Mouse (Mus musculus) adipocyte (in vitro differentiated cells): ENCODE results near the gene Ppip5k2.
"Not testable (repeated sequence)": the region's sequence is repeated elsewhere in the genome, so short reads cannot be mapped to it uniquely, and the experiment has no call there.

Experiments
- DNase-seq: peaks from one replicate; pipeline ENCODE4 v3.0.0-alpha.2; 2016; ENCODE audit warnings: low spot score

Ppip5k2 gene

GRCm38 (mm10) chr1:97769904-97770753 is at the start of gene Ppip5k2, which contains the start of gene Gin1:
Ppip5k2 (minus strand) TSS chr1:97770411.
Gin1 (plus strand) TSS chr1:97770172.
- DNase-seq, result peak; percentile 97

GRCm38 (mm10) chr1:97809255-97809912 is 39.2 kb upstream of the Ppip5k2 start:
- peak; percentile 71 for DNase-seq

DNA sequence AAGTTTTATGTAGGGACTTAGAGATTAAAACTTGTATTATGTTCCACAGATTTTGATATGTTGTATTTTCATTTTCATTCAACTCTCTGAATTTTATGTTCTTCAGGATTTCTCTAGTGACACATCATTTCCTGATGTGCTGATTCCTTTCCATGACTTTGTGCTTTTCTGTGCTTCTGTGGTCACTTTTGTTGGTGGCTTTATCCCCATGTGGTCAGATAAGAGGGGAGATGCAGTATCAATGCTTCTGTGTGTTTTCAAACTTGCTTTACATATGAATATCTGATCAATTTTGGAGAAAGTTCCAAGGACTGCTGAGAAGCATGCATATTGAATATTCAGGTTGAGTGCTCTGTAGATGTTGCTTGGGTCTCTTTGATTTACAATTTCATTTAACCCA is 34.3 kb upstream of the Ppip5k2 start:
- no peak for DNase-seq

DNA sequence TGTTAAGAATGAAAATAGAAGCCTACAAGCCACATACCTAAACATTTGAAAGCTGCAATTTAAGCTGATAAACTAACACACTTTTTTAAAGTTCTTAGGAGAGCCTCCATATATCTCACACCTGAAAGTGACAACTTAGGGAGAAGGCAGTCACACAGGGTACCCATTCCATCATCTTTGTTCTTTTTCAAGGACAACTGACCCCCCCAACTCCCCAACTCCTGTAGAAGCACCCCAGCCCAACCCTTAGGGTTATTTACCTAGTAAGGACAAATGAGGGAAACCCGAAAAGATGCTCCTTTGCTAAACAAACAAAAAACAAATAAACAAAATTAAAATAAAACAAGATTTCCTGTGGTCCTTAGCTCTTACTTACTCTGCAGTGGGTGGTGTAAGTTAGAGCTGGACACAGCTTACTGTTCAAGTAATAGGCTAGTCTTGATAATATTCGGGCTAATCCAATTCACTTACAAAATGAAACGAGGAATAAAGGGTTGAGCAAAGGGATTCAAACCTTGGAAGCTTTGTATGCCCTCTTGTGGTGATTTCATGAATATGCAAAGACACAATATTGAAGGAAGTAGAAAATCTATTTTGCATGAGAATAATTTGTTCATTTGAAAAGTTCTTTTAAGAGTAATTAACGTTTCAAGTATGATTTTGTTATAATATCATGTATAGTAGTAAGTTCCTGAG is 32.1 kb upstream of the Ppip5k2 start:
- peak; percentile 64 for DNase-seq

GRCm38 (mm10) chr1:97795936-97796335 is 25.7 kb upstream of the Ppip5k2 start:
- DNase-seq, result no peak

- no peak for DNase-seq
These were observed 23.9 kb upstream of the Ppip5k2 start for GRCm38 (mm10) chr1:97794110-97794509.

GRCm38 (mm10) chr1:97788490-97788889 is 18.3 kb upstream of the Ppip5k2 start:
- no peak for DNase-seq

- DNase-seq, result no peak
These were observed 17.5 kb upstream of the Ppip5k2 start for GRCm38 (mm10) chr1:97787674-97788073.

DNA sequence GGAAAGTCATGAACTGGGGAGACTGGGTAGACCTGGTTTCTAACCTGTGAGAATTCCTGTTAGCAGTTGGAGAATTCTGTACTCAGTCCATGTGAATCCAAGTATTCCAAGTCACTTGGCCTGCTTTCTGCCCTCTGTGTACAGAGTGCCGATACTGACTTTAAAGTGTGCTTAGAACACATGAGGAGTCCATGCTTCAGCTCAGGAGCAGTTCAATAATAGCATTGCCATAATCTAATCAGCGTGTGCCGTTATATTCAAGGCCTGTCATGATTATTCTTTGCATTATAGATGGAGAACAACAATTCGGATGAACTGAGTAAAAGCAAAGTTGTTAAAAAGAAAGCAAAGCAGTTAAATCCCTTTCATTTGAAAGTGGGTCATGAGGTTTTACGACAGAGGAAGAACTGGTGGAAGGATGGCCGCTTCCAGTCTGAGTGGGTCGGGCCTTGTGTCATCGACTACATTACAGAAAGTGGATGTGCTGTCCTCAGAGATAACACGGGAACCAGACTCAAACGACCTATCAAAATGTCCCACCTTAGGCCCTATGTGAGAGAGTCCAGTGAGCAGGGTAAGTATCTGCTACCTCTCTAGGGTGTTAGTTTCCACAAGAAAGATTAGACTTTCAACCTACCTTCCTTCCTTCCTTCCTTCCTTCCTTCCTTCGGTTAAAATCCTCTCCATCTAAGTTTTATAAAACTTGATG is 15.6 kb upstream of the Ppip5k2 start:
- DNase-seq, result no peak

- no peak for DNase-seq
These were observed 14.7 kb upstream of the Ppip5k2 start for GRCm38 (mm10) chr1:97784928-97785327.

- no peak for DNase-seq
These were observed 11.5 kb upstream of the Ppip5k2 start for GRCm38 (mm10) chr1:97781674-97782073.

GRCm38 (mm10) chr1:97773973-97774372 is 3.8 kb upstream of the Ppip5k2 start:
- no peak for DNase-seq

DNA sequence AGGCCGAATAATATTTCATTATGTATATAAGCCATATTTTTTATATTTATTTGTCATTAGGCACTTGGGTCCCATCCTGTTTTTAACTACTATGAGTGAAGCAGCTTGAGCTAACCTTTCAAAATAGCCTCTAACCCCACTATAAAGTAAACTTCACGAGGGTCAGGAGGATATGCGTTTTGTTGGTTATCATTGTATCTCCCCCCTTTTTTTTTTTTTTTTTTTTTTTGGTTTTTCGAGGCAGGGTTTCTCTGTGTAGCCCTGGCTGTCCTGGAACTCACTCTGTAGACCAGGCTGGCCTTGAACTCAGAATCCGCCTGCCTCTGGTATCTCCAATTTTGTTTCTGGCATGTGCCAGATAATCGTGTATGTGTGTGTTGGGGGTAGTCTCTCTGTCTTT is 3.2 kb upstream of the Ppip5k2 start:
- no peak for DNase-seq

GRCm38 (mm10) chr1:97771727-97772126 is 1.5 kb upstream of the Ppip5k2 start:
- no peak for DNase-seq

- DNase-seq, result peak; percentile 72
These were observed 907 bp upstream of the Ppip5k2 start for GRCm38 (mm10) chr1:97771118-97771517.

DNA sequence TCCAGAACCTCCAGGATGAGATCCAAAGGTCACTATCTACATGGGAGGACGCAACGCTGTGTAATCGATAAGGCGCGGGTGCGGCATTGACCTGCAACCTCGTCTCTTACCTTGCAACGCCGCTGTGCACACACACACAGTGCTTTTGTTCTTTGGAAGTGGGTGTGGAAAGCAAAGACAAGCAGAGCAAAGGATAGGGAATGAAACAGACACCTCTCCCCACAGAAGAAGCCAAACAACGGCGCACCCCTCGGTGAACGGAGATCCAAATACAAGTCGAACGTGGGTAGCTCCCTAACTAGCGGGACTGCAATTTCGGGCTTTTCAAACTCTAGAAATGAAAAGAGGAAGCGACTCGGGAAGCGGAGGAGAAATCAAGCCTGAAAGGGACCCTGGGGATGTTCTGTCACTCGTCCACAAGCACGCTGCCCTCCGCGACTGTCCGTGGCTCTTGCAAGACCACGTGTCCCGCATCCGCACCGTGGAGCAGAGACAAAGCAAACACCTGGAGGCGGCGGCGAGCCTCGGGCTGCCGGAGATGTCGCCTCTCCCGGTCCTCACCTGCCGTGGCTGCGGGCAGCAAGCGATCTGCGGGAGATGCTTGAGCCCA is 812 bp downstream of the Ppip5k2 start:
- peak; percentile 25 for DNase-seq

DNA sequence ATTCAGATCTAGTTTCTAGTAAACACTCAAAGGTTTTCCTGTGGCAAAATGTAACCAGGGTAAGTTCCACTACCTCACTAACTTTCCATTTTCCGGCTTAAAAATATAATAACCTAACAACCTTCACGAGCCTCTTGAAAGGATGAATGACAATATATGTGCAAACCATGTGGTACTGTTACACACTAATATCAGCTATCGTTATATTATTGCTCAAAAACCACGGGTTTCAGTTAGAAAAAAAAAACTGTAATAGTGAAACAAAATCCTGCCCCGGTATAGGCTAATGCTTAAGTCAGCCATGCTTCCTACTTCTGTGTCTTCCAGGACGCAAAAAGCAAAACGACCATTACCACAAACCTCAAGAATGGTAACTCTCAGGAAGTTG is 1.3 kb downstream of the Ppip5k2 start:
- no peak for DNase-seq

GRCm38 (mm10) chr1:97768089-97768488 is 2.1 kb downstream of the Ppip5k2 start:
- DNase-seq, result no peak

DNA sequence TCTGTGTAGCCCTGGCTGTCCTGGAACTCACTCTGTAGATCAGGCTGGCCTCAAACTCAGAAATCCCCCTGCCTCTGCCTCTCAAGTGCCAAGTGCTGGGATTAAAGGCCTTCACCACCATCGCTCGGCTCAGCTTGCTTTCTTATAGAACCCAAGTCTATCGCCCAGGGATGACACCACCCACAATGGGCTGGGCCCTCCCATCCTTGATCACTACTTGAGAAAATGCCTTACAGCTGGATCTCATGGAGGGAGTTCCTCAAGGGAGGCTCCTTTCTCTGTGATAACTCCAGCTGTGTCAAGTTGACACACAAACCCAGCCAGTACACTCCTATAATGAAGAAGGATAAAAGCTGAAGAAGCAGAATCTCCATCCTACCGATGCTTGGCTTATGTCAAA is 4.5 kb downstream of the Ppip5k2 start:
- not testable (repeated sequence) for DNase-seq

DNA sequence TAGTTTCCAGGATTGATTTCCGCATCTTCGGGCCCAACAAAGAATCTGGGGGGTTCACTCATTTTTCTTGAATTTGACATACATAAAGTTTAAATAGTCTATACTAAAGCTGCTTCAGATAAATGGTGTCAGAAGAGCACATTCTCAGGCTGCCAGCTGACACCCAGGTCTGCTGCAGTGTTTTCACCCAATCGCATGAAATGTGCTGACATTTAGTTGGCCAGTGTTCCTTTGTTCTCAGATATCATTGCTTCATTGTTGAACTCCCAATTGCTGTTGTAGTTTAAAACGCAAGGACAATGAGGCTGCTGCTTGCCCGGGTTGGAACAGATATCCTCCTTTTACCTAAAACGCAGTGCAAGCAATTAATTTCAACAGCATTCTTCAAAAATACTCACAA is 8.7 kb downstream of the Ppip5k2 start:
- peak; percentile 62 for DNase-seq

DNA sequence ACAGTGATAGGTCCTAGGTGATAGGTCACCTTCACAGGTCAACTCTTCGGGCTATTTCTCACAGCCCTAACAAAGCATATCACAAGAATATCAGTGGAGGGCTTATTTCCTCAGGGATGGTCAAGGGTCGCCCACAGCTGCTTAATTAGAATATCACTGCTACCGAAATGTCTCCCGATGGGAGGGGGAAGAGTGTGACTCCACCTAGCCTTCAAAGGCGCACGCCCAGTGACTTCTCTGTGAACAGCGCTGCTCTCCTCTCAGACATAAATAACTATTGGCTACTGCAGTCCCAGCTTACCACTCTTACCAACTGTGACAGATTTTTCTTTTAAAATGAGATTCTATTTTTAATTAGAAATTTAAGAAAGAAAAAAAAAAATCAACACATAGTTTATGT is 9.6 kb downstream of the Ppip5k2 start:
- DNase-seq, result no peak

DNA sequence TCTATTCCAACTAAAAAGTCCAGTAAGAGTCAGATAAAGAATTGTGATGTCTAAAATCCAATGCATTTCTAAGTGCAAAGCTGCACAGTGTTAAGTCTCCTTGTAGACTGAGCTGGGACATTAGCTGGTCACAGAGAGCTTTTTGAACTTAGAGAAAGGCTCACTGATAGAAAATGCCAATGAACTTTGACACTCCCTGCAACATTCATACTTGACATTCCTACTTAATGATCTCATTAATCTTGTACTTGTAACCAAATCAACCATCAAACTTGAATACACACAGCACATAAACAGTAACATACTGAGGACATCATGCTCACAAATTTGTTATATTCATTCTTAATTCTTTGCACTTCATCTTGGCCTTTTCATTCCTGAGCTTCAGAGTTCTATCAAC is 10.4 kb downstream of the Ppip5k2 start:
- no peak for DNase-seq
